Mouse (Mus musculus) midbrain, embryonic 16.5 days (tissue): Measurements from ENCODE around the gene Cidec. TPM values are rescaled to one million over a fixed set of nuclear protein-coding genes. Genes with fewer than 3 reads are reported as not detected.

Source experiments
- ATAC-seq: fragments of 200-750 bp; cut with Nextera tagmentation; 2 replicates; pipeline ENCODE4 v1.8.0; 2017; ENCODE audit warnings: moderate TSS enrichment
- H3K27ac ChIP-seq: fragments of 300-500 bp; sonication (generic); 2 replicates; pipeline ENCODE4 v1.5.1; 2014; ENCODE audit warnings: mild to moderate bottlenecking, low read length, mixed read lengths
- H3K27me3 ChIP-seq: fragments of 300-500 bp; sonication (generic); 2 replicates; pipeline ENCODE4 v1.6.1; 2014; ENCODE audit warnings: low read depth, low read length, mixed read lengths; ENCODE audit not compliant: control insufficient read depth, insufficient read depth
- H3K36me3 ChIP-seq: fragments of 300-500 bp; sonication (generic); 2 replicates; pipeline ENCODE4 v1.6.1; 2014; ENCODE audit warnings: mild to moderate bottlenecking, low read length, moderate library complexity, mixed read lengths; ENCODE audit not compliant: control insufficient read depth, insufficient read depth
- H3K4me1 ChIP-seq: fragments of 300-500 bp; sonication (generic); 2 replicates; pipeline ENCODE4 v1.6.1; 2014; ENCODE audit warnings: mild to moderate bottlenecking, low read length, mixed read lengths; ENCODE audit not compliant: control insufficient read depth, insufficient read depth
- H3K4me2 ChIP-seq: fragments of 300-500 bp; sonication (generic); 2 replicates; pipeline ENCODE4 v1.6.1; 2014; ENCODE audit warnings: mild to moderate bottlenecking, low read length, mixed read lengths
- H3K4me3 ChIP-seq: fragments of 300-500 bp; sonication (generic); 2 replicates; pipeline ENCODE4 v1.5.1; 2014; ENCODE audit warnings: low read depth, mild to moderate bottlenecking, low read length, moderate library complexity, mixed read lengths
- H3K9ac ChIP-seq: fragments of 300-500 bp; sonication (generic); 2 replicates; pipeline ENCODE4 v1.6.1; 2014; ENCODE audit warnings: low read depth, low read length, mixed read lengths
- H3K9me3 ChIP-seq: fragments of 300-500 bp; sonication (generic); replicated peaks from 2 replicates; pipeline ENCODE4 v1.6.1; 2014; ENCODE audit warnings: mild to moderate bottlenecking, low read length, mixed read lengths; ENCODE audit not compliant: control insufficient read depth, poor library complexity, severe bottlenecking
- WGBS: fragments of 180-500 bp; shearing (Covaris S2); extraction: QIAGEN DNeasy Blood & Tissue Kit; methylation state at CpG from one replicate; pipeline ENCODE4 v1.1.7; 2014; 5-methylcytosine and 5-hydroxymethylcytosine counted together
- polyA plus RNA-seq: library from polyadenylated mRNA; unstranded; fragments of >200 nt; fragmentation: Nextera tagmentation; extraction: Ambion mirVana; gene quantifications from 2 replicates; pipeline ENCODE4 v1.2.1, GENCODE M21; 2015

Cidec gene
- polyA plus RNA-seq, 1 experiment from 2014 or later = not detected

DNA sequence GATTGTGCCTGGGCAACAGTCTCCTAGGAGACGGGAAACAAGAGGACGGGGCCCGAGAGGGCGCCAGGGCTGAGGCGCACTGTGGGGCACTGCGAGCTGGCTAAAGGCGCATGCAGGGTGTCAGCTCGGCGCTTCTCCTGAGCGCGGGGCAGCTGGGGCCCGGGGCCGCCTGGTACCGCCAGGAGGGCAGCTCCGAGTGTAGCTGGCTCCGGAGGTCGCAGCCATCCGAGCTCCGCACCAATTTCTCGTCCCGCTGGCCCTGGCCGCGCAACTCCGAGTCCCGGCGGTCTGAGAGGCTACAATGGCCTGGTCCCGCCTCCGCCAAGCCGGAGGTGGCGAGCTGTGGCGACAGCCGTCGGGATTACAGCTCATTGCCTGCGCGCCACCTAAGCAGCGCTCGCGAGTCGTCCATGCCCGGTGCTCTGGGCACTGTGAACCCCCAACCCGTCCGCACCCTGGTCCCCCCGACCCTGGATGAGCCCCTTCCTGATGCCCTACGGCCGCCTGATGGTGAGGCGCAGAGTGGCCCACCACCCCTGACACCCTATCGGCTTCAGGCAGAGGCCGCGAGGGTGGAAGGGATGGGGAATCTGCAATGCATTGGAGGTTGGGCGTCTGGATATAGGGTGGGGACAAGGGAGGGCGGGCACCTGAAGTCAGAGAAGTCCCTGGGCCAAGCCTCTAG is 43.0 kb downstream of the Cidec start:
- under 1% methylated on average over 51 of the region's 51 CpGs for WGBS
- no peaks in the 10 kb centered on the region for H3K27me3 ChIP-seq
- no peaks in the 10 kb centered on the region for H3K9me3 ChIP-seq
- H3K27ac ChIP-seq = peak overlapping the region; percentile 80
- peak overlapping the region; percentile 44 for H3K4me3 ChIP-seq
- H3K4me2 ChIP-seq = peak overlapping the region; percentile 76
- peak; percentile 91 for ATAC-seq
- peaks cover 27% of the 10 kb centered on the region for H3K36me3 ChIP-seq
- peaks cover 8% of the 10 kb centered on the region for H3K4me1 ChIP-seq
- peak overlapping the region; percentile 75 for H3K9ac ChIP-seq

DNA sequence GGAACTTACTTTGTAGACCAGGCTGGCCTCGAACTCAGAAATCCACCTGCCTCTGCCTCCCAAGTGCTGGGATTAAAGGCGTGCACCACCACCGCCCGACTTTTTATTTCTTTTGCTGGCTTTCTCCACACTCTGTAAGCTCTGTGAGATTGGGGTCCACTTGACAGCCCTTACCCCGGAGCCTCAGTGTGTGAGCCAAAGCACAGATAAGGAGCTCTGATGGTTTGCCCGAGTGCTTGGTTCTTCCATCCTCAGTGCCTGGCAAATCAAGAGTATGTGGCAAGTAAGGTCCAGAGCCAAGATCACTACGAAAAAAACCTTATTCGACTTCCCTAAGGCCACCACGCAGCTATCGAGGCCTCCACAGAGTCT is 43.6 kb downstream of the Cidec start:
- 20% methylated on average over 10 of the region's 10 CpGs for WGBS
- H3K4me3 ChIP-seq = peak overlapping the region; percentile 44
- no peaks in the 10 kb centered on the region for H3K27me3 ChIP-seq
- H3K27ac ChIP-seq = peak overlapping the region; percentile 80
- no peaks in the 10 kb centered on the region for H3K9me3 ChIP-seq
- peaks cover 8% of the 10 kb centered on the region for H3K4me1 ChIP-seq
- ATAC-seq = no peak; the same call in 1 of the 2 replicates
- H3K36me3 ChIP-seq = peaks cover 28% of the 10 kb centered on the region
- peak overlapping the region; percentile 75 for H3K9ac ChIP-seq
- peak overlapping the region; percentile 76 for H3K4me2 ChIP-seq

DNA sequence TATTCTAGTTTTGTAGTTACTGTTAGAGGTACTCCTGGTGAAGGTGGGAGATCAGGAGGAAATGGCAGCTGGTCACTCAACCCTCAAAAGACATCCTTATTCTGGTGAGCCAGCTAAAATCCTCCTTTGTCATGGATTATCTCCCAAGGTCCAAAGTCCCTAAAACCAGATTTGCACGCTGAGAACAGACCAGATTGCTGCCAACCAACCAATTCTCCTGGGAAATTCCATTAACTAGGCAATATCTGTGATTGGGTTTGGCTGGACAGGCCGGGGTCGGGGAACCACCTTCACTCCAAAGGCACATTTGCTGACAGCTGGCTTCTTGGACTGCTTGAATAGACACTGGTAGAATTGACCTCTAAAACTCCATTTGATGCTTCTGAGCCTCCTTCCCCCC is 44.8 kb downstream of the Cidec start:
- Histone ChIP-seq H3K4me3 (no peak overlapping the region), H3K36me3 (peaks cover 28% of the 10 kb centered on the region), H3K27me3 (no peaks in the 10 kb centered on the region), H3K27ac (no peak overlapping the region), H3K9ac (no peak overlapping the region), H3K4me2 (no peak overlapping the region), H3K4me1 (peaks cover 8% of the 10 kb centered on the region), H3K9me3 (no peaks in the 10 kb centered on the region)
- ATAC-seq = no peak
- WGBS = 65% methylated on average over 3 of the region's 3 CpGs

DNA sequence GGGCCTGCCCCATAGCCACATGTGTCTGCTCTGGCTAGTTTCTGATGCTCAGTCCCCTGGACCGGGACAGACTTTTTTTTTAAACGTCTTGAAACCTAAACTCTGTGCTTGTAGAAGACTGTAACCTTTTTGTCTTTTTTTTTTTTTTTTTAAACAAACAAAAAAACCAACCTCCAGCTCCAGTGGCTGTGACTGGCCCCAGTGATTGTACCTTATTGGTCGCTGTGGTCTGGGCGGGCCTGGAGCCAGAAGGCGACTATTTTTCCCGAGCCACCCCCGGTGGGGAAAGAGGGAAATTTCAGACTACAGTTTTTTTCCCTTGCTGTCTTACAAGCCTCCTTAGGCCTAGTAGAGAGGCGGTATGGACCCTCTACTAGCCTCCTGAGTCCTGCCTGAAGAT is 46.6 kb downstream of the Cidec start, which contains the start of gene Ttll3:
Ttll3 (plus strand) TSS at position 301 of the 400 bp plus-strand sequence.
- no peak within 1 kb of the TSS for H3K4me3 ChIP-seq
- no peak within 1 kb of the TSS for H3K9ac ChIP-seq
- peaks cover 35% of the 10 kb centered on the region for H3K36me3 ChIP-seq
- H3K27me3 ChIP-seq = no peaks in the 10 kb centered on the region
- no peaks in the 10 kb centered on the region for H3K9me3 ChIP-seq
- H3K27ac ChIP-seq = no peak within 1 kb of the TSS
- H3K4me2 ChIP-seq = no peak within 1 kb of the TSS
- WGBS = 79% methylated on average over 8 of the region's 8 CpGs
- H3K4me1 ChIP-seq = peaks cover 8% of the 10 kb centered on the region
- no peak for ATAC-seq

DNA sequence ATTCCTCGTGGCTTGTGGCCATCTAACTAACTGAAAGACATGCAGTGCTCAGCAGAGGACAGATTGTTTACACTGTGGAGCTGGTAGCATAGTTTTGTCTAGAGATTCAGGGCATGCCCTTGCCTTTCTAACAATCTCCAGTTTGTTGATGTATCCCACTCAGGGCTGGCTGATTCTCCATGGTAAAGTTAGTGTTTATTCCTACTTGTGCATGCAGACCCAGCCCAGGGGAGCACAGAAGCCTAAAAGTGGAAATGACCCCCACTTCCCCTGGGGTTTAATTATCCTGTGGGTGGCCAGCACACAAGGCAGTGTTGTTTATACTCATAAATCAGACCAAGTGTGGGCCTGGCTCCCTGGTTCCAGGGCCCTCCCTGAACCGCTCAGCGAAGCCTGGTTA is 49.5 kb downstream of the Cidec start:
- Histone ChIP-seq H3K27ac (no peak overlapping the region), H3K9me3 (no peaks in the 10 kb centered on the region), H3K4me2 (no peak overlapping the region), H3K4me3 (no peak overlapping the region), H3K27me3 (no peaks in the 10 kb centered on the region), H3K36me3 (peaks cover 45% of the 10 kb centered on the region), H3K9ac (no peak overlapping the region), H3K4me1 (no peaks in the 10 kb centered on the region)
- WGBS = 84% methylated on average over 3 of the region's 3 CpGs
- ATAC-seq = no peak

DNA sequence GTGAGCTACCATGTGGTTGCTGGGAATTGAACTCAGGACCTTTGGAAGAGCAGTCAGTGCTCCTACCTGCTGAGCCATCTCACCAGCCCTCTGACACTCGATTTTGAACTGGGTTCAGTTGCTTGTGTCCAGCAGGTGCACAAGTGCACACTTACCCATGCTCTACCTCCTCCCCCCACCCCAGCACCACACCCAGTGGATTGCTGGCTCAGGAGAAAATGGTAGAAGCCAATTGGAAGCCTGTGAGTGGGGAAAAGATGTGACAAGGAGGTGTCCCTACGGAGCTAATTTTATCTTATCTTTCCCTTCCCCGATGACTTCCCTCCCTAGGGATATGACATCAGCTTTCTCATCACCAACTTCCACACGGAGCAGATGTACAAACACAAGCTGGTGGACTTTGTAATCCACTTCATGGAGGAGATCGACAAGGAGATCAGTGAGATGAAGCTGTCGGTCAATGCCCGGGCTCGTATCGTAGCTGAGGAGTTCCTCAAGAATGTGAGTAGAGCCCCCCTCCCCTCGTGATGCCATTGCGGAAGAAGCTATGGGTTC is 50.3 kb downstream of the Cidec start:
- H3K27ac ChIP-seq = no peak overlapping the region
- no peak overlapping the region for H3K4me3 ChIP-seq

DNA sequence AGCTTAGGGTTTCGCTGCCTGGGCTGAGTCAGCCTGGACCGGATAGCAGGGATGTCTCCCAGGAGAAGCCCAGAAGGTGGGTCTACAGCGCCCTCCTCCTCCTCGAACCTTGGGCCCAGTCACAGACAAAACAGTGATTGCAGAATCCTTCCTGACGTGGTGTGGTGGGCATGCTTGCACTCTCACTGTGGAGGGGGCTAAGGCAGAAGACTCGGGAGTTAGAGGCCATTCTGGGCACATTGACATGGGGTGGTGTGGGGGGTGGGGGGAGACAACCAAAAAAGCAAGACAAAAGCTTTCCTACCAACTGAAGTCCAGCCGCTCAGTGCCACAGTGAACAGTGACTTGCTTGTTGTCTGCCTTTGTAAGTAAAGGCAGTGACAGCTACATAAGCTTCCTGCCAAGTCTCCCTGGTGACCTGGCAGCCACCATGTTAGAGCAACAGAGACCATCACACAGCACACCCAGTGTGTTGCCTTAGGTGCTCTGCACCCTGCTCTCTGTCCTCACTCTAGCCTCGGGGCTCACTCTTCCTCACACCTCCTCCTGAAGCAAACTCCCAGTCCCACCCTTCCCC is 51.1 kb downstream of the Cidec start:
- 90% methylated on average over 8 of the region's 8 CpGs for whole genome bisulfite sequencing
- Histone ChIP-seq H3K27me3 (no peaks in the 10 kb centered on the region), H3K4me1 (peaks cover 3% of the 10 kb centered on the region), H3K36me3 (peaks cover 44% of the 10 kb centered on the region), H3K27ac (peak overlapping the region; percentile 36; the same call in 1 of the 2 replicates), H3K9me3 (no peaks in the 10 kb centered on the region), H3K4me3 (no peak overlapping the region), H3K9ac (no peak overlapping the region), H3K4me2 (no peak overlapping the region)
- ATAC-seq = peak; percentile 69

More for the DNA sequence above, 50.3 kb downstream of the Cidec start:
- H3K36me3 ChIP-seq = peaks cover 49% of the 10 kb centered on the region
- no peaks in the 10 kb centered on the region for H3K9me3 ChIP-seq
- no peak for ATAC-seq
- H3K4me1 ChIP-seq = no peaks in the 10 kb centered on the region
- 91% methylated on average over 11 of the region's 11 CpGs for WGBS
- H3K27me3 ChIP-seq = no peaks in the 10 kb centered on the region
- H3K4me2 ChIP-seq = no peak overlapping the region
- no peak overlapping the region for H3K9ac ChIP-seq

DNA sequence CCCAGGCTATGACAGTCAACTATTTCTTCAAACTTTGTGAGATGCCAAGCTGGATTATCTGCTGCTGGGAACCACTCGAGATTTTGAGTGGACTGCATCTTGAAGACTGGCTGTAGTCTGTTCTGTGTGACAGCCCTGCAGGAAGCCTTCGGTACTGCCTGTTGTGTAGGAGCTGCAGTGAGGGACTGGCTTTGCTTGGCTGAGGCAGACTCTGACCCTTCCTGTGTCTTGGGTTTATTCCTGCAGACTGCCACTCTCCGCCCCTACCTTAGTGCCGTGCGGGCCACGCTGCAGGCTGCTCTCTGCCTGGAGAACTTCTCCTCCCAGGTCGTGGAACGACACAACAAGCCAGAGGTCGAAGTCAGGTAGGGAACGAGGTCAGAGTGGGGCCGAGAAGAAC is 55.1 kb downstream of the Cidec start:
- no peak overlapping the region for H3K4me2 ChIP-seq
- no peak for ATAC-seq
- H3K27ac ChIP-seq = no peak overlapping the region
- H3K9me3 ChIP-seq = no peaks in the 10 kb centered on the region
- WGBS = 89% methylated on average over 11 of the region's 11 CpGs
- H3K9ac ChIP-seq = no peak overlapping the region
- H3K36me3 ChIP-seq = peaks cover 31% of the 10 kb centered on the region
- peaks cover 22% of the 10 kb centered on the region for H3K4me1 ChIP-seq
- no peaks in the 10 kb centered on the region for H3K27me3 ChIP-seq
- H3K4me3 ChIP-seq = no peak overlapping the region

DNA sequence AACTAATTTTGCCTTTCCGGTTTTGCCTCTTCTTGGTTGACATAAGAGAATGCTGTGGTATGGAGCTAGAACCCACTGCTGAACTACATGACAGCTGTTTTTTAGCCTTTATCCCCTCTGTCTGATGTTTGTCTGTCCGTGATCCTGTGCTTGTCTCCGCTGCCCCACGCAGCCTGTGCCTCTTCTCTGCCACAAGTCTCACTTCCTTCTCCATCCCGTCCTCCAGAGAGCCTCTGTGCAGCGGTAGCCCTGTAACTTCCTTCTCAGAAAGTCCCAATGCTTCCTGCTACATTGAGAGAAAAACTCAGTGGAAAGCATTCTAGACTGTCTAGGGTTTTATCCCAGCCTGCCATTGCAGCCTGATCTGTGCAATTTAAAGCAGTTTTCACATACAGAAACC is 56.3 kb downstream of the Cidec start:
- Histone ChIP-seq H3K27ac (no peak overlapping the region), H3K9me3 (no peaks in the 10 kb centered on the region), H3K4me1 (peaks cover 22% of the 10 kb centered on the region), H3K4me2 (peak overlapping the region; percentile 94), H3K4me3 (peak overlapping the region; percentile 99; the same call in 1 of the 2 replicates), H3K27me3 (no peaks in the 10 kb centered on the region), H3K9ac (no peak overlapping the region), H3K36me3 (peaks cover 25% of the 10 kb centered on the region)
- 85% methylated on average over 6 of the region's 6 CpGs for WGBS
- no peak for ATAC-seq
